Mouse (Mus musculus): ENCODE results near the gene Arhgap6.

Arhgap6 gene

DNA sequence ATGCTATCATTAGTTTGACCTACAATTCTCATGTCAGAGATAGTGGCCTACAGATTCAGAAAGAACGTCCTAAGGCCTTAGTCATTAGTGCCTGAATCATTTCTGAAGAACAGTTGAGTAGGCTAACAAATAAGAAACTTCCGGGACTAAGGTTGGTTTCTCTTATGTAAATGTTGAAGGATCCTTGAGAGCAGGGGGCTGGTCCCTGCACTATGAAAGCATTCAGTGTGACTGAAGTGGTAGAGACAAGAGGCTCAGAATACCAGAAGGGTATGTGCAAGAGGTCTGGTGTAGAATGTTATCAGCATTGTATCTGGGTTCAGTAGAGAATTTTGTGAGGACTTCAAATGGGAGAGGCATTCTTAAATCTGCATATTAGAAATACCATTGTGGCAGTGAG lies 185.5 kb downstream of the Arhgap6 start:
- DNase-seq (ENCODE audit: low read depth), result no peak

DNA sequence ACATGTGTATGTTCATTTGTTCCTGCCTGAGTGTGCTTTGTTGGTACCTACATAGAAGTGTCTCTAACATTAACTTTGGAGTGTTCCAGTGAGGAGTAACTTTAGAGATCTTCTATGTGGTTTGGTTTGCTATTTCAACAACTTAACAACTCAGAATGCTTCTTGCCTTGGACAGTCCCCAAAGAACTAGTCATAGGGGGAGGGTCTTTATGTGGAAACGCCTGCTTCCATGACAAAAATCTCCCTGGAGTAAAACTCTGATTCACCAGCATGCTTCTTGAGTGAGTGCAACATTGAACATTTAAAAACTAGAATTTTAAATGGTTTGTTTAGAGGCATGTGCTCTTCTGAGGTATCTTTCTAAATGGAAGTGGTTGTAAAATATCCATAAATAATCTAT lies 212.2 kb downstream of the Arhgap6 start:
- DNase-seq (ENCODE audit: low read depth), result peak; percentile 84

DNA sequence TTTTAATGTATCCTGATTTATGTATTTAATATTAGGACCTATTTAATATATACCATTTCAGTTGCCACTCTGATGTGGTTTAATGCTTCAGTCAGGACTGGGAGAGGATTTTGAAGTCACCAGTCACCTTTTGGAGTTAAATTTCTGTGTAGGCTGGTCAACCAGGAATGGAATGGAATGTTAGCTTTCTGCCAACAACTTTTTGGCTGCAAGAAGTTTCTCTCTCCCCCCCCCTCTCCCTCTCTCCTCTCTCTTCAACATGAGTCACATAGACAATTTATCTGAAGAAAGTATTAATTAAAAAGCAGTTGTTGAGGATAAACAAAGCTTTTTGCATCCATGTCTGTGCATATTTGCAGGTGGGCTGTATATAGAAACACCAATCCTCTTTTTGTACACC lies 217.8 kb downstream of the Arhgap6 start:
- peak; percentile 43 for DNase-seq (ENCODE audit: low read depth)

DNA sequence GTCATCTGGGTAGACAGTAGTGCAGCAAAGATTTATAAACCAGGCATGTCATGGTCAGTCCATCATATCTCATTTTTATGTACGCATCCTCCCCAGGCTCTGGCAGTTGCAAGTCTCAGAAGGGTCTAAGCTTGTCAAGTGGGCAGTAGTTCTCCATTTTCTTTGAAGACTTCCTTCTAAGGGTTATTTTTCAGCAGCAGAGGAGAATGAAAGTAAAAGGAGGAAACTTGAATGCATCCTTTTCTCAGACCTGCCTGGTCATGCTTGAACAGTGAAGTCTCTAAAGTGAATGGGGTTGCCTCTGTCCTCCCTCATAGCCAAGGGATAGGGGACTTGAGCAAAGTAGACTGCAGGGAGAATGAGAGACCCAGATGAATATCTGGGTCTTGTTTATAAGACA lies 239.5 kb downstream of the Arhgap6 start:
- no peak for DNase-seq (ENCODE audit: low read depth)

GRCm38 (mm10) chrX:169036403-169037296 lies 241.8 kb downstream of the Arhgap6 start:
- DNase-seq (ENCODE audit: low read depth), result no peak

DNA sequence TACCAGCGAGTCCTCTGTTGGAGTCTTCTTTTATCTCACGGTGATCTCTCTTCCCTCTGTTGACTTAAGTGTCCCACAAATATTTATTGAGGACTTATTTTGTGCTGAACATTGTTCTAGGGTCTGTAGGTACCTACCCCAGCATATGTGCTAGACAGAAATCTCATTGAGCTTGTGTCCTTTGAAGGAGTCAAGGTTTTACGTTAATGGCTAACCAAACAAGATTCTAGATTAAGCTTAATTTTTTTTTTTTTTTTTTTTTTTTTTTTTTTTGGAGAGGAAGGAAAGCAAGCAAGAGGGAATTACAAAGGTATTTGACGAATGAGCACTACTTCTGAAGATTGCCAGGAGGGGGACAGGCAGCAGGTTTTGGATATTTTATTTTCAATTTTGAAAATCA lies 242.5 kb downstream of the Arhgap6 start:
- DNase-seq (ENCODE audit: low read depth), result no peak

DNA sequence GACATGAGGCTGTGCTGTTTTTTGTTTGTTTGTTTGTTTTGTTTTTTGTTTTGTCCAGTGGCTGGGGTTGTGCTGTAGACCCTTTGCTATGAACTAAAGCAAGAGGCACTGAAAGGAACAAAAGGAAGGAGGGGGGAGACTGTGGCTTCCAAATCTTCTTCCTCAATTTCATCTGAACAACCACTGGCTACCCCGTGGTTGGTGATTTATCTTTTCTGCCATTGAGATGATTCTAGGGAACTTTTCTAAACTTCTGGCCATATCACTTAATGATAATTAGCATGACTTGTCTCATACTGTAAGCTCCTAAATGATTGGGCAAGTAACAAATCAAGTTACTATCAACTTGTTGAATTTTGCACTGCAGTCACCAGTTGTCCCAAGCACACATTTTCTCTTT lies 249.0 kb downstream of the Arhgap6 start:
- DNase-seq (ENCODE audit: low read depth), result no peak

DNA sequence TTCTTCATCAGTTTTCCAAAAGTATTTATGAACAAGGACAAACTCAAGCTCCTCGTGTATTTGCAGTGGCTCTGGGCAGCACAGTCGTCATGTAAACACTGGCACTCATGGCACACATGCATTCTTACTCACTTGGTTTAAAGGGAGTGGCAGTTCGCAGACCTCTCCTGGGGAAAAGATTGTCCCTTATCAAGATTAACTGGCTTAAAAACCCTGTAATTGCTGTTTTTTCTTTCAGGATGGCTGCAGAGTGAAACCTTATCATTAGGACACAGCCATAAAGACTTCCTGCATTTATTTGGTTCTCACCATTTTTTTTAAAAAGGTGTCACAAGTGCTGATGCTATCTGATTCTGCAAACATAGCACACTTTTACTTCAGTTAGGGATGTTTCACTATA lies 252.7 kb downstream of the Arhgap6 start:
- no peak for DNase-seq (ENCODE audit: low read depth)

DNA sequence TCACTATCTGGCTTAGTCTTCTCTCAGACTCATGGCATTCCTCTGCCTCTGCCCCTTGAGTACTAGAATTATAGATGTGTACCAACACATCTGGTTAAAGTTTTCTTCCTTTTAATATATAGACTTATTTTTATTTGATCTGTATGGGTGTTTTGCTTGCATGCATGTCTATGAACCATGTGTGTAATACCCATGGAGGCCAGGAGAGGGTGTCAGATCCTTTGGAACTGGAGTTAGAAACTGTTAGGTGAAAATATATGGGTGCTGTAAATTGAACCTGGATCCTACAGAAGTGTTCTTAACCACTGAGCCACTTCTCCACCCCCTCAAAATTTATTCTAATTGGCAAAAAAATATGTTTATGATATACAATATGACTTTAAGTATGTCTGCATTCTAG lies 254.7 kb downstream of the Arhgap6 start:
- DNase-seq (ENCODE audit: low read depth), result no peak

DNA sequence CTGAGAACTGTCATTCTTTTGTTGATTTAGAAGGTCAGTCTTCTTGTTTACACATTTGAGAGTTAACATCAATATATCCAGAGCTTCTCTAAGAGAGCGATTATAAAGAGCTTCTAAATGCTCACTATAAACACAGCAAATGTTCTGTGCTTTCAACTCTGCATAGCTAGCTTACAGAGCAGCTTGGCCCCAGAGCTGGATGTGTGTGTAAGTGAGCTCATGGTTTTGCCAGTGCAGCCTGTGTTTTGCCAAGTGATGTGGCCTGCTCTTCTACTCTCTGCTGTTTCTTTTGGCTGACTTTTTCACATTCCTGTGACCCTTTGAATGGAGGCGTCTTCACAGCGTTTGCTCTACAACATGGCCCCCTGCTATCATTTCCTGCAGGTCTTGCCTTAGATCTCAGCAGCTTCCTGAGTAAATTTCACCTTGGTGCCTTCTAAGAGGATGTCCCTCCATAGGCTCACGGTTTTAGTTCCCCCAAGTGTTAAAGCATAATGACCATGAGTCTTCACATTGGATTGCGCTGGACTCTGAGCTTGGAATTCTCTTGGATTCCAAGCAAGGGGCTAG lies 259.1 kb downstream of the Arhgap6 start:
- DNase-seq (ENCODE audit: low read depth), result peak; percentile 41

- DNase-seq (ENCODE audit: low read depth), result peak; percentile 5
Measured at GRCm38 (mm10) chrX:169062555-169062954, 267.7 kb downstream of the Arhgap6 start.

DNA sequence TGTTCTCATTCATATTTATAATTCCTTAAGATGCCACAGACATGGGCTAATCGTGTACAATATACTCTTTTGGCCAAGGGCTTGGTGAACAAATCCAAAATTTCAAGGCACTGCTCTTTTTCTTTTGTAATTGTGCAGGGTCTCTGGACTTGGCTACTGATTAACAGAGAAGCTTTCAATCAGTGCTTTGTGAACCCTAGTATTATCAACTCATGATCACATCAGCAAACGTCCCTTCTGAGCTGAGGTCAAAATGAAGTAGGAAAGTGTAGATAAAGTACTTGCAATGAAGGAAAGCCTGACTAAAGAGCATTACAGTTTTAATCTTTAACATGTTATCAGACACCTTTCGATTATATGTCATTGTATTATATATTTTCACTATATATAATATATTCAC lies 270.4 kb downstream of the Arhgap6 start:
- no peak for DNase-seq (ENCODE audit: low read depth)

DNA sequence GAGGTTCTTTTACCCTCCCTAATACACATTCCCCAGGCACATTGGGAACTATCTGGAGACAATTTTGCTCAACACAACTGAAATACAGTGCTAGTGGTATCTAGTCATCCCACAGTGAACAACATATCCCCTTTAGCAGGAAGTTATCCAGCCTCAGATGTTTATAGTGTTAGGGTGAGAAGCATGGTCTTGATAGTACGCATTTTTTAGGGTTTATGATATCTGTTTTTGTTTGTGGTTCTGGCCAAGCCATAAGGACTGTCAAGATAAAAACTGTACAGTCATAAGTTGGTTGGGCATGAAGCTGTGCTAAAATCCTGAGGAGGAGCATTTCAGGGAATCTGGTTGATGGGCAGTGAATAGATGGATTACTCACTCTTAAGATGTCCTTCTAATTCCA lies 271.0 kb downstream of the Arhgap6 start:
- DNase-seq (ENCODE audit: low read depth), result no peak

GRCm38 (mm10) chrX:169075020-169075419 lies 280.1 kb downstream of the Arhgap6 start:
- no peak for DNase-seq (ENCODE audit: low read depth)

DNA sequence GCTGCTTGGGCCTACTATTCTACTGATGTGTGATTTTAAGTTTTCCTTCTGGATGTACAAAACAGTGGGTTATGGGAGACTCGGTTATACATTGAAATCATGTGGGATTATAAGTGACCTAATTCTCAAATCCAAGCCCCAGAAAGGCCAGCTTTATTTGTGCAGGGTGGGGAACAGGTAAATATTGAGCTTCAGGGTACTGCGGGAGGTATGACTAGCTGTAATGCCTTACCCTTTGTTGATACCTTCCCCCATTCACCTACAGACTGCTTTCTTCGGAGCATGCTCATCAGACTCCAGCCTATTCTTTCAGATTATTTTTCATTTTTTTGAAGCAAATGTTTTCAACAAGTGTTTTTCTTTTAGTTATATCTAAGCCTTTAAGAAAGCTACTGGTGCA lies 286.7 kb downstream of the Arhgap6 start:
- no peak for DNase-seq (ENCODE audit: low read depth)

- DNase-seq (ENCODE audit: low read depth), result peak; percentile 66
Measured at GRCm38 (mm10) chrX:169085871-169086270, 291.0 kb downstream of the Arhgap6 start.

DNA sequence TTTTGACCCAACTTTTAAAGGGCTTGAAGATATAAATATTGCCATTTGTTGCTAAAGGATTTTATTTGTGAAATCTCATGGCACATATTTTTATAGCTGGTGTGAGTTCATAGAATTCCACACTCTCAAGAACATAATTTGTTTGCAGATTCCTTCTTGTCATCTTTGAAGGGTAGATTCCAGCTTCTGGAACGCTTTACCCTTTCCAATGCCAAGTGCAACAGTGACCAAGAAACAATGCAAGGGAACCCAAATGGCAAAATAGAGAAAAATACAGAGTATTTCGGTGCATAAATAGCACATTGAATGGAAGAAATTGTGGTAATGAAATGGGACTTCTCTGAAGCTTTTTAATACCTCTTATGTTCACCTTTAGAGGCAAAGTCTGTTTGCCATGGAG lies 294.3 kb downstream of the Arhgap6 start:
- DNase-seq (ENCODE audit: low read depth), result no peak

DNA sequence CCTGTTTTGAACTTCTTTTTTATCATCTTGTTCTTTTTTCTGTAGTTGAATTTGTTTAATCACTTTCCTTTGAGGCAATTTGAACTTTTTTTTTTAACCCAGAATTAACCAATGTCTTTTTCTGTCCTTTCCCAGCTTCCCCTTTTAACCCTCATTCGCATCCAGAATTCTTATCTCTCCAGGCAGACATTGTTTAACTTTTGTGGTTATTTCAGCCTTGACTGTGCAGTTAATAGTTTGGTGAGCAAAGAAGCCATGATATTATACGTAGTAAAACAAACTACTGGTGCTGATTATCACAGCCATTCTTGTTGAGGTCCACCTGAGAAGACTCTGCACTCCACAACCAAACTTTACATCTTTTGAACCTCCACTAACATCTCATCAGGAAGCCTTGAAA lies 299.7 kb downstream of the Arhgap6 start:
- DNase-seq (ENCODE audit: low read depth), result no peak

DNA sequence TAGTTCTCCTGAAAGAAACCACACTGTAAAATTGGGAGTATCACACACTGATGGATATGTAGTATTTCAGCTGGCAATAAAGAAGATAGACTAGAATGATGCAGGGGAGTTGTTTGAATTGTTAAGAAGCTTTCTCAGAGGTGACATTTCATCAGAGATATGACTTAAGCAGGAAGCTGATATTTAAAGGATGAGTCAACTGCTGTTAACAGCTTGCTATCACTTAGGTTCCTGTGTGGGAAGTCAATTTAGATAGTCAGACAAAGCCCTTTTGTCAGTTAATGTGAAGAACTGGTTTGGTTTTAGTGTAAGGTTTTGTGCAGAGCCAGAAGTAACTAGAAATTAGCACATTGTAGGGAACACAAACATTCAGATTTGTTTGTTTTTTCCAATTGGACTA lies 300.7 kb downstream of the Arhgap6 start:
- no peak for DNase-seq (ENCODE audit: low read depth)

- no peak for DNase-seq (ENCODE audit: low read depth)
Measured at GRCm38 (mm10) chrX:169102665-169103064, 307.8 kb downstream of the Arhgap6 start.

DNA sequence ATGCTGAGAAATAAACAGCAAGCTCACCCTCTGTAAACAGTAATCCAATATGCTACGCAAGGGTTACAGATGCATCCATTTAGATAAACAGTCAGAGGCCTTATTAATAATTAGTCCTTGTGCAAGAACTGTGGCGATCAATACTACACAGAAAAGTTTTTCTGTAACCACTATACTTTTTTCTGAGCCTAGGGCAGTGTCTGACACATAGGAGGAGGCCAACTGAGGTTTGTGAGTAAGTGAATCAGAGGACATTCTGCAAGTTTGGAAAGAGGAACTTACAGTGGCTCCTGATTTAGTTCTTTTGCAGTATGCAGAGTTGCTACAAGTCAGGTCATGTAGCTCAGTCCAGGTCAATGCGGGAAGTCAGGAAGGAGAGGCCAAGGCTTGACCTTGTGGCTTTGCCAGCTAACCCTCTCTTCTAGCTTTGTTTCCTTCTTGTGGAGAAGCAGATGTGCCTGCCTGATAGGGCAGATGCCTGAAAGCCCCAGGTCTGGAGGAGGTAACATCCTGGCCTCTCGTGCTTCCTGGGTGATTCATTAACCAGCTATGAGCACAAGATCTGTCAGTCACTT lies 311.2 kb downstream of the Arhgap6 start:
- peak; percentile 41 for DNase-seq (ENCODE audit: low read depth)

GRCm38 (mm10) chrX:169107372-169107771 lies 312.5 kb downstream of the Arhgap6 start:
- no peak for DNase-seq (ENCODE audit: low read depth)

- no peak for DNase-seq (ENCODE audit: low read depth)
Measured at GRCm38 (mm10) chrX:169110031-169110430, 315.1 kb downstream of the Arhgap6 start.

Measured in NIH3T3 (cell line).